Mouse (Mus musculus) embryonic fibroblast, embryonic 13.5 days (primary cell): ENCODE measurements around the gene Tmsb4x.

Experiments
- CTCF ChIP-seq: IDR thresholded peaks from 2 replicates; pipeline ENCODE4 v1.5.1; 2011; ENCODE audit warnings: mild to moderate bottlenecking, control low read depth, low read length, moderate library complexity, borderline replicate concordance; ENCODE audit not compliant: insufficient read depth
- POLR2A ChIP-seq: IDR thresholded peaks from 2 replicates; pipeline ENCODE4 v1.6.1; 2011; ENCODE audit warnings: low read depth, mild to moderate bottlenecking, control low read depth, low read length, moderate library complexity

DNA sequence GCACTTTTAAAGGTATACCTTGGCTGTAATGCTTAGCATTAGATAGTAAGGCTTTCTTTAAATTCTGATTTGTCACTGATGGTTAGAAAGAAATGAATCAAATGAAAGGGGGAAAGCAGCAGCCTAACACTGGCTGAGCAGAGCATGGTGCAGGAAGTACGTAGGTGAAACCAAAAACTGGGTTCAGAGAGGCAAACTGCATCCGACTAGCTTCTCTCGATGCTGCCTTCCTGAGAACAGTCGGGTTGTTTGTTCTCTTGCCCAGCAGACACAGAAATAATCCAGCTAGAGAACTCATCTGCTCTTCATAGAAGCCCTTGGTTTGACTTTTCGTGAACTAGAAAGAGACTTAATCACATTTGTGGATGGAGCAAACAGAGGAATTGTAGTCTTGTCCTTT lies 26.7 kb downstream of the Tmsb4x start:
- no peak for TF ChIP-seq CTCF
- TF ChIP-seq POLR2A, result no peak
